Mouse (Mus musculus): ENCODE data around the gene Adamts7.

GRCm38 (mm10) chr9:90247316-90247715, 84.4 kb downstream of the Adamts7 start:
- TF ChIP-seq USF1 (IDR thresholded peaks at IDR 0.05; ENCODE audit: low read depth): no peak
- no peak for TF ChIP-seq MAX (IDR thresholded peaks at IDR 0.05)

All from C2C12 (cell line).